ENCODE assay signal across 8 mouse cellular contexts in genomic region chr14:40789110-40789509, GRCm38 (mm10).
DNase-seq lines count a peak whose midpoint lies in the region; ATAC-seq and TF ChIP-seq lines count a peak whose summit lies in the region.

No protein-coding gene starts in this region.

- no peak overlapping the region for H3K4me3 ChIP-seq in layer of hippocampus, adult 2 months

- no peak for ATAC-seq in monocyte, adult 5-6 weeks (replicated peaks; ENCODE audit: insufficient number of reproducible peaks, low FRiP score, low TSS enrichment, poor library complexity, severe bottlenecking)

- TF ChIP-seq CTCF in layer of hippocampus, adult 2 months (conservative IDR thresholded peaks at IDR 0.05), result peak; percentile 67

- no peak overlapping the region for H3K27ac ChIP-seq in layer of hippocampus, adult 2 months

- no peak for DNase-seq in layer of hippocampus, adult 2 months (ENCODE audit: low spot score in 2 of 2)
- DNase-seq in layer of hippocampus, adult 9-11 months, result no peak
- DNase-seq in NIH3T3 (ENCODE audit: low read depth) (peak; percentile 4), MN1 (ENCODE audit: low spot score) (no peak)
- peak; percentile 43 for DNase-seq in embryo, embryonic 11.5 days (ENCODE audit: low read depth, low spot score)
- peak; percentile 19 for DNase-seq in kidney, adult 9 months
- peak; percentile 25 to 33 for DNase-seq in lung, postnatal 4 days

Comparison
In these comparisons a context has a peak if more than half of its experiments do, and no peak if none do; other contexts are left out.
1. DNase-seq: peak in NIH3T3 (single experiment), embryo, embryonic 11.5 days (single experiment), kidney, adult 9 months (single experiment) and lung, postnatal 4 days (2 of 2); none in layer of hippocampus, adult 2 months (0 of 2), layer of hippocampus, adult 9-11 months (single experiment) and MN1 (single experiment).